Mouse (Mus musculus) hindbrain, embryonic 12.5 days (tissue): Measurements from ENCODE around the gene Cpe. TPM values are rescaled to one million over a fixed set of nuclear protein-coding genes. Genes with fewer than 3 reads are reported as not detected.

Experiments used
- ATAC-seq: fragments of 200-750 bp; cut with Nextera tagmentation; 2 replicates; pipeline ENCODE4 v1.8.0; 2017; ENCODE audit warnings: moderate TSS enrichment; ENCODE audit not compliant: low FRiP score
- H3K27ac ChIP-seq: fragments of 300-500 bp; sonication (generic); 2 replicates; pipeline ENCODE4 v1.5.1; 2016; ENCODE audit warnings: mild to moderate bottlenecking
- H3K27me3 ChIP-seq: fragments of 300-500 bp; sonication (generic); 2 replicates; pipeline ENCODE4 v1.6.1; 2016; ENCODE audit warnings: mild to moderate bottlenecking
- H3K36me3 ChIP-seq: fragments of 300-500 bp; sonication (generic); 2 replicates; pipeline ENCODE4 v1.6.1; 2016; ENCODE audit warnings: mild to moderate bottlenecking
- H3K4me1 ChIP-seq: fragments of 300-500 bp; sonication (generic); 2 replicates; pipeline ENCODE4 v1.6.1; 2016
- H3K4me2 ChIP-seq: fragments of 300-500 bp; sonication (generic); replicated peaks from 2 replicates; pipeline ENCODE4 v1.6.1; 2016; ENCODE audit warnings: mild to moderate bottlenecking
- H3K4me3 ChIP-seq: fragments of 300-500 bp; sonication (generic); 2 replicates; pipeline ENCODE4 v1.5.1; 2016; ENCODE audit warnings: mild to moderate bottlenecking
- H3K9ac ChIP-seq: fragments of 300-500 bp; sonication (generic); 2 replicates; pipeline ENCODE4 v1.6.1; 2016; ENCODE audit warnings: mild to moderate bottlenecking, moderate library complexity
- H3K9me3 ChIP-seq: fragments of 300-500 bp; sonication (generic); replicated peaks from 2 replicates; pipeline ENCODE4 v1.6.1; 2016; ENCODE audit warnings: mild to moderate bottlenecking
- WGBS: fragments of 180-500 bp; shearing (Covaris S2); methylation state at CpG from one replicate; pipeline ENCODE4 v1.1.7; 2016; 5-methylcytosine and 5-hydroxymethylcytosine counted together
- polyA plus RNA-seq: library from polyadenylated mRNA; unstranded; fragments of >200 nt; fragmentation: Nextera tagmentation; extraction: Ambion mirVana; gene quantifications from 2 replicates; pipeline ENCODE4 v1.2.1, GENCODE M21; 2016

The Cpe gene
- polyA plus RNA-seq, 1 experiment from 2014 or later = 387 TPM

DNA sequence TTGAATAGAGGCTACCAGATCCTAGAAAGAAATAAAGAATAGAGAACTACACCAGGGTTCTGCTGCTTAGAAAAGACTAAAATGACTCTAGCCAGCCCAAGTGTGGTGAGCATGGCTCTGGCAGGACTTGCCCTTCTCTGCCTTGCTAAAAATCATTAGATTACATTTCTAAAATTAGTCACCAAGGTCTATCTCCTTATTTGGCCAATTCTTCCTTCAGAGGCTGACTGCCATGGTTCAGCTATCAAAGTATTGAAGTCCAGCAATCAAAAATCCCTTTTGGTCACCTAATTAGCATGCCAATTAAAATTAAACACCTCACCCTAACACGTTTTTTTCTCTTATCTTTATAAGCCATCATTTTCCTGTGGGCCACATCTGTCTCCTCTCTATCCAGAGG, 18.7 kb upstream of the Cpe start:
- no peak for ATAC-seq
- Histone ChIP-seq H3K9ac (no peak overlapping the region), H3K4me2 (no peak overlapping the region), H3K4me1 (no peaks in the 10 kb centered on the region), H3K27me3 (no peaks in the 10 kb centered on the region), H3K9me3 (no peaks in the 10 kb centered on the region; the same call in 1 of the 2 replicates), H3K4me3 (no peak overlapping the region), H3K36me3 (peaks cover 2% of the 10 kb centered on the region), H3K27ac (no peak overlapping the region)
- WGBS = 45% methylated on average over 1 of the region's 1 CpGs

- no peak overlapping the region for H3K9ac ChIP-seq
- no peak overlapping the region for H3K27ac ChIP-seq
- ATAC-seq = no peak
- H3K27me3 ChIP-seq = no peaks in the 10 kb centered on the region
- no peak overlapping the region for H3K4me2 ChIP-seq
- no peak overlapping the region for H3K4me3 ChIP-seq
- H3K36me3 ChIP-seq = no peaks in the 10 kb centered on the region
- H3K9me3 ChIP-seq = no peaks in the 10 kb centered on the region
- no peaks in the 10 kb centered on the region for H3K4me1 ChIP-seq
Observed at GRCm38 (mm10) chr8:64707481-64707880, 14.6 kb upstream of the Cpe start.

DNA sequence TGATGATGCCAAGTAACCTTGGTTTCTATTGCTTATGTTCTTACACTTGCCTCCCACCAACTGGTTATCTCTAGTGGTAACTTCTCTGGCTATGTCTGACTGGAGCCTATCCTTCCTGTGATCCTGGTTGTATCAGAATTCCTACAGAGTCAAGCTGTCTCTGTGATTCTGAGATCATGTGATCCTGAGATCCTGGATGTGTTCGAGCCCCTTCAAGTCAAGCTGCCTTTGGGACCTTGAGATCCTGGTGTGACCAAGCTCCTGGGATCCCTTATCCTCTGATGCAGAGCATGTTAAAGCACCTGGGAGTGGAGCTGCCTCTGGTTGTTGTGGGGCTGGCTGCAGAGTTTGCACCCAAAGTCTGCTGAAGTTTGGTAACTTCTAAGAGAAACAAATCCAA, 10.3 kb upstream of the Cpe start:
- Histone ChIP-seq H3K9me3 (no peaks in the 10 kb centered on the region), H3K4me3 (no peak overlapping the region)
- no peak for ATAC-seq

DNA sequence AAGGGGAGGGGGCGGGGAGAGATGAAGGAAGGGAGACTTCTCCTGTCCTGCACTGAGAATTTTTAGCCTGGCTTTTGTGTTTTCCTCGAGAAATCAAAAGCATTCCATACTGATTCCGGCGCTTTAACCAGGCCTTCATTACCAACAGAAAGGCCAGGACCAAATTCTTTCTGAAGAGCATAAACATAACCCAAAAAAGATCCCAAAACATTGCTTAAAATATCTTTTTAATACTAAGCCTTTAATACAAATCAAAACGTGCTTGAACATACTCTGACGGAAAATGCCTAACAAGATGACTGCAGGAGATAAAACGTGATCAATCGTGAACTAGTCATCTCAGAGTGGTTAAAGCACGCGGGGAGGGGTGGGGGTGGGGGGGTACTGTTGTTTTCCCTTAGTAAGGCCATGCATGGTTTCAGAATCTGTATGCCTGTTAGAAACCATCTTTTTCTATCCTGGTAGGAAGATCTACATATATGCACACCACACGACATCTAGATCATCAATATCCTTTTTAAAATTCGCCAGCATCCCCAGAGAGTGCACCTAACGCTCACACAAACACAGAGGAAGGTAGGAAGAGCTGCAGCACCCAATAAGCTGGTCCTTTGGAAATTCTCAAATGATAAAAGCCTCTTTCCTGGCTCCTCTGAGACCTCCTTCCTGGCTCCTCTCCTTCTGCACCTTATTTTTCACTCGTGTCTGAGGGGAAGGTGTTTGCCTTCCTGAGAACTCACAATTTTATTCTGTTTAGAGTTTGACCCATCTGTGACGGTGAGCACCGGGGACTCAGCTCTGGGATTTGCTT, 1.1 kb downstream of the Cpe start:
- peak overlapping the region; percentile 97 for H3K27ac ChIP-seq
- 0 out of 2 replicates have a peak, but pooled peaks cover 3% of the 10 kb centered on the region for H3K27me3 ChIP-seq
- H3K9me3 ChIP-seq = no peaks in the 10 kb centered on the region
- no peaks in the 10 kb centered on the region for H3K36me3 ChIP-seq
- ATAC-seq = 0 out of 2 replicates have a peak, but pooled peaks have one; percentile 2
- H3K4me1 ChIP-seq = peaks cover 16% of the 10 kb centered on the region
- WGBS = 6% methylated on average over 16 of the region's 16 CpGs
- peak overlapping the region; percentile 53 for H3K4me2 ChIP-seq
- peak overlapping the region; percentile 63 for H3K4me3 ChIP-seq
- peak overlapping the region; percentile 85 for H3K9ac ChIP-seq

More for the DNA sequence above, 10.3 kb upstream of the Cpe start:
- H3K27ac ChIP-seq = no peak overlapping the region
- H3K36me3 ChIP-seq = no peaks in the 10 kb centered on the region
- no peak overlapping the region for H3K9ac ChIP-seq
- WGBS = 91% methylated on average over 1 of the region's 1 CpGs
- no peaks in the 10 kb centered on the region for H3K27me3 ChIP-seq
- no peak overlapping the region for H3K4me2 ChIP-seq
- no peaks in the 10 kb centered on the region for H3K4me1 ChIP-seq

DNA sequence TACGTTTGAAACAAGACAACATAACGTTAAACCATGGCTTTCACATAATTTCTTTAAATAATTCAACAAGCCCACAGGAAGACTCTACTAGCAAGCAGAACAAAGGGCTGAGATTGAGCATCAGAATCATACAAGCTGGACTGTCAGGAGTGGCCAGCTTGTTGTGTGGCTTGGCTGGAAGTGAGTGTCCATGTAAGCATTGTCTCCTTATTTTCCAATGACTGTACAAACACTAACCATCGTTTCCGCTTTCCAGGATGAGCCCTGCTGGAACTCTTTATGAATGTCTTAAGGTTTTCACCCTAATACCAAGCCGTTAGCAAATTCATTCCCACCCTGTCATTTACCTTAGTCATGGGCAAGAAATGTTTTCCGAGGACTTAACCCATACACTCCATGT, 2.0 kb downstream of the Cpe start:
- Histone ChIP-seq H3K9ac (no peak overlapping the region), H3K27ac (no peak overlapping the region), H3K4me3 (peak overlapping the region; percentile 63), H3K4me2 (peak overlapping the region; percentile 53), H3K36me3 (no peaks in the 10 kb centered on the region), H3K9me3 (no peaks in the 10 kb centered on the region), H3K27me3 (0 out of 2 replicates have a peak, but pooled peaks cover 3% of the 10 kb centered on the region), H3K4me1 (peaks cover 16% of the 10 kb centered on the region)
- WGBS = 74% methylated on average over 6 of the region's 6 CpGs
- no peak for ATAC-seq

- H3K4me2 ChIP-seq = peak overlapping the region; percentile 53
Observed at GRCm38 (mm10) chr8:64690306-64690705, 2.5 kb downstream of the Cpe start.

DNA sequence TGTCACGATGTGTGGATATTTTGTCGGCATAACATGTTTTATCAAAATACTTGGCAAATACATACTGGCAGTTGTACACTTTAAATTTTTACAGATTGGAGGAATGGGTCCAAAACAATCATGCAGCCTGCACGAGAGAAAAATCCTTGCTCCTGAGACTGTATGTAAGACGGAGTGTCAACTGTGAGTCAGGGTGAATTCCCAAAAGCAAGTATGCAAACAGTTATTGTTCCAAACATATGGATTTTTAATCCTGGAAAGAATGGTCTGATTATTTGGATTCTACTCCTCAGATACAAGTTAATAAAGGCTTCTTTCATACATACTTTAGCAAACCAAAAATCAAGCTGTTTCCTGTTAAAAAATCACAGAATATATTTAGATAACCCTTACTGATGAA, 4.1 kb downstream of the Cpe start:
- no peak for ATAC-seq

More at GRCm38 (mm10) chr8:64690306-64690705, 2.5 kb downstream of the Cpe start:
- H3K27ac ChIP-seq = no peak overlapping the region
- 79% methylated on average over 6 of the region's 6 CpGs for WGBS
- H3K4me3 ChIP-seq = peak overlapping the region; percentile 12; the same call in 1 of the 2 replicates
- H3K27me3 ChIP-seq = 0 out of 2 replicates have a peak, but pooled peaks cover 3% of the 10 kb centered on the region
- no peak for ATAC-seq
- H3K36me3 ChIP-seq = no peaks in the 10 kb centered on the region
- no peak overlapping the region for H3K9ac ChIP-seq
- no peaks in the 10 kb centered on the region for H3K9me3 ChIP-seq
- H3K4me1 ChIP-seq = peaks cover 16% of the 10 kb centered on the region

GRCm38 (mm10) chr8:64688161-64688560, 4.7 kb downstream of the Cpe start:
- 86% methylated on average over 3 of the region's 3 CpGs for WGBS
- Histone ChIP-seq H3K9ac (no peak overlapping the region), H3K9me3 (no peaks in the 10 kb centered on the region), H3K27me3 (no peaks in the 10 kb centered on the region), H3K4me1 (peaks cover 16% of the 10 kb centered on the region), H3K4me2 (no peak overlapping the region), H3K27ac (no peak overlapping the region), H3K4me3 (no peak overlapping the region), H3K36me3 (no peaks in the 10 kb centered on the region)
- ATAC-seq = no peak

More for the DNA sequence above, 4.1 kb downstream of the Cpe start:
- no peak overlapping the region for H3K9ac ChIP-seq
- no peak overlapping the region for H3K4me2 ChIP-seq
- H3K27ac ChIP-seq = no peak overlapping the region
- no peaks in the 10 kb centered on the region for H3K36me3 ChIP-seq
- no peak overlapping the region for H3K4me3 ChIP-seq
- peaks cover 16% of the 10 kb centered on the region for H3K4me1 ChIP-seq
- 80% methylated on average over 4 of the region's 4 CpGs for WGBS
- H3K9me3 ChIP-seq = no peaks in the 10 kb centered on the region
- no peaks in the 10 kb centered on the region for H3K27me3 ChIP-seq

DNA sequence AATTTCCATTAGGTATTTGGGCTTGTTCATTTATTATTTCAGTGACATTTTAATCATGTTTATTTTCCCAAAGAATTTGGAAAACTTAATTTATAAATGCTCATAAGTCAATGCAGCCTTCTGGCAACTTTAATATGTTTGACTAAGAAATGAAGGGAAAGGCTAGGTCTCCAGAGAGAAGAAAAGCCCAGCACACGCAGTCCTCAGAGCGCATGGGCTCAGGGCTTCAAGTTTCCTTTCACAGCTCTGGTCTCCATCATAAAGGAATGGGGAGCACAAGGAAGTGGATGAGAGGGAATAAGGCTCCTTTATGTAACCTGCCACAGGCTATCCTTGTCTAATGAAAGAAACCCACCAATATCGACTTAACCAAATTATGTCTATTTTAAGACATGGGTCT, 10.4 kb downstream of the Cpe start:
- 74% methylated on average over 3 of the region's 3 CpGs for WGBS
- Histone ChIP-seq H3K4me1 (no peaks in the 10 kb centered on the region), H3K4me3 (no peak overlapping the region), H3K27me3 (no peaks in the 10 kb centered on the region), H3K27ac (no peak overlapping the region), H3K4me2 (no peak overlapping the region), H3K36me3 (no peaks in the 10 kb centered on the region), H3K9ac (no peak overlapping the region), H3K9me3 (no peaks in the 10 kb centered on the region)
- ATAC-seq = no peak

DNA sequence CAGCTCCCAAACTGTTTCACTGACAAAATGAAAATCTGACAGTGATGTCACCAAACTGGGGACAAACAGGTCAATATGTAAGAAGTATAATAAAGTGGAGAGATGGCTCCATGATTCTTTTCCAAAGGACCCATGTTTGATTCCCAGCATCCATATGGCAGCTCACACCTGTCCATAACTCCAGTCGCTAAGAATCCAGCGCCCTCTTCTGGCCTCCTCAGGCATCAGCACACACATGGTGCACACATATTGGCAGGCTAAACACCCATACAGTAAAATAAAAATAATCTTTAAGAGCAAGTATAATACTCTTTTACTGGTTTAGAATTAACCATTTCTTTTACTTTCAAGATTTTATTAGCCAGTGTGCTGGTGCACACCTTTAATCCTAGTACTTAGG, 16.5 kb downstream of the Cpe start:
- Histone ChIP-seq H3K4me2 (no peak overlapping the region), H3K27ac (no peak overlapping the region), H3K36me3 (no peaks in the 10 kb centered on the region), H3K4me1 (peaks cover 2% of the 10 kb centered on the region), H3K9me3 (no peaks in the 10 kb centered on the region), H3K9ac (no peak overlapping the region), H3K4me3 (no peak overlapping the region), H3K27me3 (no peaks in the 10 kb centered on the region)
- ATAC-seq = no peak
- WGBS = 82% methylated on average over 2 of the region's 2 CpGs

DNA sequence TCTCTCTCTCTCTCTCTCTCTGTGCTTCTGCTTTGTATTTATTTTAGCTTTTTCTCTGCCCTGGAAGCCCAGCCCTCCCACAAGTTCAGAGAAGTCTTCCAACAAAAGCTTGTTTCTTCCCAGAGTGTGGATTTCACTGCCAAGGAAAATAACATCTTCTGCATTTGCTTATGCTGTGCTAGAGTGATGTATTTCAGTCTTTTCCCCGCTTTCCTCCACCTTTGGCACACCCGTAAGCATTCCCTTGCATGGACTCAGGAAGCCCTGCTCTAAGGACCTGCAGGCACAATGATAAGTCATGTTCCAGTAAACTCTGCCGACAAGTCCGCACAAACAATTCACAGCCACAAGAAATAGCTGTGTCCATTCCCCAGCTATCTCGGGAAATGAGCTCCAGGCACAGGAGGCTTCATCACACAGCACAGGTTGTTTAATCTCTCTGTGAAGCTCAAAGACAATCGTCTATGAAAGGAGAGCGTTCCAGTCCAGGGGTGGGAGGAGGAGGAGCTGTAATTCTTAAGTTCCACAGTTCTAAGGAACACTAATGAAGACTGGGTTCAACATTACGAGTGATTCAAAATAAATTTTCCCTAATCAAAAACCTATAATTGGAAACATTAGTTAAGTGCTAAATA, 17.8 kb downstream of the Cpe start:
- no peak overlapping the region for H3K4me3 ChIP-seq
- H3K4me2 ChIP-seq = no peak overlapping the region
- ATAC-seq = no peak
- no peaks in the 10 kb centered on the region for H3K27me3 ChIP-seq
- H3K36me3 ChIP-seq = no peaks in the 10 kb centered on the region
- 88% methylated on average over 8 of the region's 8 CpGs for whole genome bisulfite sequencing
- H3K9ac ChIP-seq = no peak overlapping the region
- no peak overlapping the region; the same call in 1 of the 2 replicates for H3K27ac ChIP-seq
- H3K4me1 ChIP-seq = peaks cover 2% of the 10 kb centered on the region
- H3K9me3 ChIP-seq = no peaks in the 10 kb centered on the region

GRCm38 (mm10) chr8:64672920-64673319, 19.9 kb downstream of the Cpe start:
- WGBS = 61% methylated on average over 2 of the region's 2 CpGs
- Histone ChIP-seq H3K4me2 (no peak overlapping the region), H3K9me3 (no peaks in the 10 kb centered on the region), H3K4me1 (peaks cover 2% of the 10 kb centered on the region), H3K36me3 (no peaks in the 10 kb centered on the region), H3K4me3 (no peak overlapping the region), H3K27ac (no peak overlapping the region), H3K27me3 (no peaks in the 10 kb centered on the region), H3K9ac (no peak overlapping the region)
- no peak for ATAC-seq
